Mouse (Mus musculus): ENCODE measurements at regions not wholly inside any gene's neighbourhood (a gene's known extent, or its start where the extent isn't known, plus 50 kb on each side); places are given as distances from the start of the nearest gene placed in this dataset.

- TF ChIP-seq CTCF (conservative IDR thresholded peaks at IDR 0.05 in 1 of 2, IDR thresholded peaks at IDR 0.05 in 1 of 2; ENCODE audit: low read depth in 2 of 2, low read length in 2 of 2) (no peak), POLR2A (IDR thresholded peaks at IDR 0.05; ENCODE audit: low read depth, low read length) (no peak), ETS1 (conservative IDR thresholded peaks at IDR 0.05; ENCODE audit: low read depth, low read length) (no peak), MAFK (IDR thresholded peaks at IDR 0.05; ENCODE audit: insufficient replicate concordance, low read length) (no peak), GABPA (IDR thresholded peaks at IDR 0.05; ENCODE audit: insufficient replicate concordance, low read depth, low read length) (no peak), ZKSCAN1 (IDR thresholded peaks at IDR 0.05; ENCODE audit: borderline replicate concordance, low read depth, low read length) (no peak), CHD1 (IDR thresholded peaks at IDR 0.05; ENCODE audit: low read depth, low read length) (no peak)
Observed at GRCm38 (mm10) chr14:113168584-113168983, 145.8 kb upstream of the Tpm3-rs7 start.
